Mouse (Mus musculus) midbrain, postnatal 0 days (tissue): Measurements from ENCODE around the gene Cdca7l. TPM values are rescaled to one million over a fixed set of nuclear protein-coding genes. Genes with fewer than 3 reads are reported as not detected.

Experiments
- ATAC-seq: fragments of 200-750 bp; cut with Nextera tagmentation; 2 replicates; pipeline ENCODE4 v1.8.0; 2017; ENCODE audit warnings: moderate number of reproducible peaks, mild to moderate bottlenecking, moderate TSS enrichment, moderate library complexity; ENCODE audit not compliant: low FRiP score
- DNase-seq: peaks from one replicate; pipeline ENCODE4 v3.0.0-alpha.2; 2015; ENCODE audit warnings: low spot score
- H3K27ac ChIP-seq: fragments of 300-500 bp; sonication (generic); 2 replicates; pipeline ENCODE4 v1.5.1; 2014; ENCODE audit warnings: low read depth, mild to moderate bottlenecking, low read length, mixed read lengths
- H3K27me3 ChIP-seq: fragments of 300-500 bp; sonication (generic); 2 replicates; pipeline ENCODE4 v1.6.1; 2014; ENCODE audit warnings: low read length, control low read depth, mixed read lengths; ENCODE audit not compliant: insufficient read depth
- H3K36me3 ChIP-seq: fragments of 300-500 bp; sonication (generic); 2 replicates; pipeline ENCODE4 v1.6.1; 2014; ENCODE audit warnings: low read length, control low read depth, mixed read lengths; ENCODE audit not compliant: insufficient read depth
- H3K4me1 ChIP-seq: fragments of 300-500 bp; sonication (generic); 2 replicates; pipeline ENCODE4 v1.6.1; 2014; ENCODE audit warnings: mild to moderate bottlenecking, control low read depth, antibody characterized with exemption, low read length, mixed read lengths; ENCODE audit not compliant: insufficient read depth
- H3K4me2 ChIP-seq: fragments of 300-500 bp; sonication (generic); 2 replicates; pipeline ENCODE4 v1.6.1; 2014; ENCODE audit warnings: low read depth, mild to moderate bottlenecking, low read length, mixed read lengths; ENCODE audit not compliant: poor library complexity, severe bottlenecking
- H3K4me3 ChIP-seq: fragments of 300-500 bp; sonication (generic); 2 replicates; pipeline ENCODE4 v1.5.1; 2014; ENCODE audit warnings: low read depth, mild to moderate bottlenecking, low read length, moderate library complexity
- H3K9ac ChIP-seq: fragments of 300-500 bp; sonication (generic); replicated peaks from 2 replicates; pipeline ENCODE4 v1.6.1; 2014; ENCODE audit warnings: mild to moderate bottlenecking, low read length, moderate library complexity, mixed read lengths; ENCODE audit not compliant: poor library complexity, severe bottlenecking
- H3K9me3 ChIP-seq: fragments of 300-500 bp; sonication (generic); 2 replicates; pipeline ENCODE4 v1.6.1; 2016; ENCODE audit warnings: low read length, control low read depth
- CTCF ChIP-seq: IDR thresholded peaks from 2 replicates; pipeline ENCODE4 v1.5.1; 2016; ENCODE audit warnings: antibody characterized with exemption, mild to moderate bottlenecking
- WGBS: fragments of 180-500 bp; shearing (Covaris S2); extraction: QIAGEN DNeasy Blood & Tissue Kit; methylation state at CpG from one replicate; pipeline ENCODE4 v1.1.7; 2014; 5-methylcytosine and 5-hydroxymethylcytosine counted together
- polyA plus RNA-seq: library from polyadenylated mRNA; unstranded; fragments of >200 nt; fragmentation: Nextera tagmentation; extraction: Ambion mirVana; gene quantifications from 2 replicates; pipeline ENCODE4 v1.2.1, GENCODE M21; 2015
- total RNA-seq: library from RNA; depleted of rRNA; stranded (reverse); fragments of >200 nt; gene quantifications from 2 replicates; pipeline ENCODE4 v1.2.3, GENCODE M21; 2014

The Cdca7l gene
- total and polyA plus RNA-seq, 2 experiments from 2014 or later, result 2.2 to 2.5 TPM

- H3K27me3 ChIP-seq, result 0 out of 2 replicates have a peak, but pooled peaks cover under 1% of the 10 kb centered on the region
- no peak for DNase-seq
- H3K4me3 ChIP-seq, result peak overlapping the region; percentile 12; the same call in 1 of the 2 replicates
- no peak for ATAC-seq
- no peak overlapping the region for H3K9ac ChIP-seq
- H3K27ac ChIP-seq, result no peak overlapping the region
- H3K4me2 ChIP-seq, result peak overlapping the region; percentile 37
- no peaks in the 10 kb centered on the region for H3K9me3 ChIP-seq
- H3K36me3 ChIP-seq, result no peaks in the 10 kb centered on the region
- TF ChIP-seq CTCF, result no peak
- H3K4me1 ChIP-seq, result peaks cover 3% of the 10 kb centered on the region; the same call in 1 of the 2 replicates
- WGBS, result 68% methylated on average over 4 of the region's 4 CpGs
These were observed 1.5 kb downstream of the Cdca7l start for GRCm38 (mm10) chr12:117805576-117805975.

GRCm38 (mm10) chr12:117806007-117806451, 1.9 kb downstream of the Cdca7l start:
- Histone ChIP-seq H3K9ac (no peak overlapping the region), H3K36me3 (no peaks in the 10 kb centered on the region), H3K27ac (no peak overlapping the region), H3K9me3 (no peaks in the 10 kb centered on the region), H3K4me1 (peaks cover 3% of the 10 kb centered on the region; the same call in 1 of the 2 replicates), H3K27me3 (0 out of 2 replicates have a peak, but pooled peaks cover 3% of the 10 kb centered on the region), H3K4me2 (peak overlapping the region; percentile 37), H3K4me3 (peak overlapping the region; percentile 12; the same call in 1 of the 2 replicates)
- 26% methylated on average over 12 of the region's 12 CpGs for WGBS
- DNase-seq, result peak; percentile 40
- no peak for TF ChIP-seq CTCF
- no peak for ATAC-seq

GRCm38 (mm10) chr12:117806470-117806869, 2.4 kb downstream of the Cdca7l start:
- peak overlapping the region; percentile 37 for H3K4me2 ChIP-seq
- TF ChIP-seq CTCF, result no peak
- H3K27ac ChIP-seq, result no peak overlapping the region
- H3K9me3 ChIP-seq, result no peaks in the 10 kb centered on the region
- no peak for ATAC-seq
- H3K27me3 ChIP-seq, result 0 out of 2 replicates have a peak, but pooled peaks cover 3% of the 10 kb centered on the region
- no peak for DNase-seq
- no peak overlapping the region for H3K4me3 ChIP-seq
- peaks cover 3% of the 10 kb centered on the region; the same call in 1 of the 2 replicates for H3K4me1 ChIP-seq
- 37% methylated on average over 4 of the region's 4 CpGs for WGBS
- H3K9ac ChIP-seq, result no peak overlapping the region
- no peaks in the 10 kb centered on the region for H3K36me3 ChIP-seq

- Histone ChIP-seq H3K36me3 (no peaks in the 10 kb centered on the region), H3K27ac (no peak overlapping the region; the same call in 1 of the 2 replicates), H3K9ac (no peak overlapping the region), H3K27me3 (0 out of 2 replicates have a peak, but pooled peaks cover 3% of the 10 kb centered on the region), H3K4me1 (peaks cover 3% of the 10 kb centered on the region; the same call in 1 of the 2 replicates), H3K4me3 (0 out of 2 replicates have a peak overlapping the region, but pooled peaks have one; percentile 9), H3K4me2 (peak overlapping the region; percentile 51), H3K9me3 (no peaks in the 10 kb centered on the region)
- ATAC-seq (peak; percentile 66), DNase-seq (peak; percentile 34)
- 13% methylated on average over 10 of the region's 12 CpGs for WGBS
- no peak for TF ChIP-seq CTCF
These were observed 3.5 kb downstream of the Cdca7l start for GRCm38 (mm10) chr12:117807637-117808036.

GRCm38 (mm10) chr12:117808355-117809326, 4.6 kb downstream of the Cdca7l start:
- no peak overlapping the region for H3K9ac ChIP-seq
- H3K27ac ChIP-seq, result no peak overlapping the region
- ATAC-seq (no peak), DNase-seq (peak; percentile 19)
- peak overlapping the region; percentile 18 for H3K4me3 ChIP-seq
- H3K9me3 ChIP-seq, result no peaks in the 10 kb centered on the region
- no peaks in the 10 kb centered on the region for H3K36me3 ChIP-seq
- H3K4me2 ChIP-seq, result peak overlapping the region; percentile 51
- H3K27me3 ChIP-seq, result 0 out of 2 replicates have a peak, but pooled peaks cover 3% of the 10 kb centered on the region
- TF ChIP-seq CTCF, result no peak
- 12% methylated on average over 17 of the region's 17 CpGs for WGBS
- peaks cover 3% of the 10 kb centered on the region; the same call in 1 of the 2 replicates for H3K4me1 ChIP-seq
